Mouse (Mus musculus): Measurements from ENCODE around the gene Tsks. TPM values are rescaled to one million over a fixed set of nuclear protein-coding genes. Genes with fewer than 3 reads are reported as not detected.

Gene Tsks
- polyA plus RNA-seq, 1 experiment from 2014 or later = 0.08 TPM

DNA sequence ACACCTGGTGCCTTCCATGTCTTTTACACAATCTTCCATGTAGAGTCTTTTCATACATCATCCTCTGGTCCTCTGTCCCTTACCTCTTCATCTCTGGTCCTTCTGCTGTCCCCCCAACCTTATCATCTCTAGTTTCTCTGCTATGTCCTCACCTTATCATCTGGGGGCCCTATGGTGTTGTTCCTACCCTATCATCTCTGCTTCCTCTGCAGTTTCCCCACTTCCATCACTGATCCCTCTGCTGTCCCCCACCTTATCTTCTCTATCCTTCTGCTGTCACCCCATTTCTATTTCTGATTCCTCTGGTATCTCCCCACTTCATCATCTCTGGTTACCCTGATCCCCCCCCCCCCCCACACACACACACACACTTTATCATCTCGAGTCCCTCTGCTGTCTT lies 14.4 kb upstream of the Tsks start:
- DNase-seq (ENCODE audit: low spot score) = no peak
- no peak for ATAC-seq (ENCODE audit: low FRiP score, low TSS enrichment)
- peak overlapping the region; percentile 81; the same call in 1 of the 2 replicates for H3K27ac ChIP-seq (replicated peaks)

DNA sequence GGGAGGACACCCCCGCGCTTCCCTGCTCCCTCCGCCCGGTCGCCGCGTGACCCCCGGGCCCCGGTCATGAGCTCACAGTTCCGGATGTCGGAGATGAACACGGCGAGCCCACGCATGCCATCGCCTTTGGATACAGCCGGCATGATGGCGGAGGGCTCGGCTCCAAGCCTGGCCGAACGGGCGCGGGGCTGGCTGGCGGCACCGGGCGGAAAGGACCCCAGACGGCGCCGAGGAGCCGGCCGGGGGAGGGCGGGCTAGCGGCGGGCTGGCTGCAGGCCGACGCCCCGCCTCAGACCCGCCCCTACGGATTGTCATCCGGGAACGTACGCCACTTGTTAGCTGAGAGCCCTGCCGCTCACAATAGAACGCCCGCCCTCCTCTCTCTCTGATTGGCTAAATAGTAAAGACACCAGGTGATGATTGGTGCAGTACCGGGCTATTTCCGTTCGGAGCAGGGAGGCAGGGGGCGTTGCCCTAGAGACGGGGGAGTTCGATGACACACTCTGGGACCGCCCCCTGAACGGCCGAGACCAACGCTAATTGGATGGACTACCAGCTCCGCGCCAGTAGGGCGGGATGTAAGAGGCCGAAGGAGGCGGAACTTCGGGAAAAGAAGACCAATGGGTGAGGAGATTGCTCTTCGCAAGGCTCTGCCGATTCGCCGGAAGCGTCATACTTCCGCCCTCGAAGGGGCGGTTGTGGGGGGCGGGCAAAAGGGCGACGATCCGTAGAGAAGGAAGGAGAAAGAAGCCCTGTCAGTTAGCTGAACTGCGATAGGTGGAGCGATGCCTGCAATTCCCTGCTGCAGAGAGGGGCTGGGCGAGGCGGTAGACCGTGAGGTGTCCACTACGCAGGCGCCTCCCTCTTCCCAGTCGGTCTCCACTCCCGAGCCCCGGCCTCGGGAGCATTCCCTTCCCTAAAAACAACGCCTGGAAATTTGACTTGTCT lies 13.5 kb upstream of the Tsks start, which contains the start of gene Ap2a1:
Ap2a1 (minus strand) TSS at position 293 of the 948 bp plus-strand sequence.
- peak within 1 kb of the TSS; percentile 86 for H3K9ac ChIP-seq (ENCODE audit: low read length)
- TF ChIP-seq EP300 (optimal IDR thresholded peaks at IDR 0.05) (peak; percentile 93), CTCF (IDR thresholded peaks at IDR 0.05; ENCODE audit: low read depth) (peak; percentile 35)
- peak; percentile 99 for ATAC-seq (ENCODE audit: low FRiP score, low TSS enrichment)

More for the DNA sequence above, 14.4 kb upstream of the Tsks start:
- TF ChIP-seq EP300 (optimal IDR thresholded peaks at IDR 0.05) (no peak), CTCF (IDR thresholded peaks at IDR 0.05; ENCODE audit: low read depth) (no peak)
- Histone ChIP-seq H3K4me1 (replicated peaks; ENCODE audit: control insufficient read depth, insufficient read depth) (peaks cover 9% of the 10 kb centered on the region), H3K4me3 (ENCODE audit: low read depth, low read length) (peak overlapping the region; percentile 88), H3K36me3 (ENCODE audit: control insufficient read depth, insufficient read depth, low read length) (no peaks in the 10 kb centered on the region), H3K4me2 (replicated peaks; ENCODE audit: low read depth) (peak overlapping the region; percentile 63), H3K9ac (ENCODE audit: low read length) (peak overlapping the region; percentile 86), H3K9me3 (ENCODE audit: control insufficient read depth, low read length) (no peaks in the 10 kb centered on the region), H3K27me3 (ENCODE audit: control insufficient read depth, insufficient read depth, low read length) (no peaks in the 10 kb centered on the region)
- 0% methylated on average over 1 of the region's 1 CpGs for WGBS

DNA sequence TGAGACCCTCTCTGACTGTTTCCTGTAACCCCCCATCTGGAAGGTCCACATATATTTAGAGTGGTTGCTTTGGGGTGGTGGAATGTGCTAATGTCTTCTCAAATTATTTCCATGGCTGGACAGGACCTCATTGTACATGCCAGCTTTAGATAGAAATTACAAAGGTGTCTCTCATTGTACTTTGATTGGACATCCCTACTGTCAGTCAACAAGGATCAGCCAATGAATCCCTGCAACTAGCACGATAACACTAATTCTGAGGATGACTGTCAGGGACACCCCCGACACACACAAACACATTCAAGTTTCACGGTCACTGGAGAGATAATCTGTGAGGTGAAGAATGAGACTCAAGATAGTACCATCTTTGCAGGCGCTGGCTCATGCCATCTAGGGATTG lies 4.3 kb upstream of the Tsks start:
- TF ChIP-seq CTCF (IDR thresholded peaks at IDR 0.05; ENCODE audit: low read depth) = no peak
- no peak for TF ChIP-seq EP300 (optimal IDR thresholded peaks at IDR 0.05)
- H3K4me3 ChIP-seq (ENCODE audit: low read depth, low read length) = no peak overlapping the region
- no peak overlapping the region for H3K4me2 ChIP-seq (replicated peaks; ENCODE audit: low read depth)
- no peaks in the 10 kb centered on the region for H3K9me3 ChIP-seq (ENCODE audit: control insufficient read depth, low read length)
- no peaks in the 10 kb centered on the region for H3K36me3 ChIP-seq (ENCODE audit: control insufficient read depth, insufficient read depth, low read length)
- H3K27ac ChIP-seq (replicated peaks) = no peak overlapping the region
- 90% methylated on average over 4 of the region's 4 CpGs for WGBS
- no peaks in the 10 kb centered on the region for H3K27me3 ChIP-seq (ENCODE audit: control insufficient read depth, insufficient read depth, low read length)
- DNase-seq (ENCODE audit: low spot score) (no peak), ATAC-seq (ENCODE audit: low FRiP score, low TSS enrichment) (no peak)
- H3K9ac ChIP-seq (ENCODE audit: low read length) = no peak overlapping the region
- no peaks in the 10 kb centered on the region for H3K4me1 ChIP-seq (replicated peaks; ENCODE audit: control insufficient read depth, insufficient read depth)

More for the DNA sequence above, 13.5 kb upstream of the Tsks start, which contains the start of gene Ap2a1:
- Histone ChIP-seq H3K4me1 (replicated peaks; ENCODE audit: control insufficient read depth, insufficient read depth) (peaks cover 9% of the 10 kb centered on the region), H3K4me3 (ENCODE audit: low read depth, low read length) (peak within 1 kb of the TSS; percentile 88), H3K4me2 (replicated peaks; ENCODE audit: low read depth) (peak within 1 kb of the TSS; percentile 63), H3K9me3 (ENCODE audit: control insufficient read depth, low read length) (no peaks in the 10 kb centered on the region), H3K27ac (replicated peaks) (peak within 1 kb of the TSS; percentile 91), H3K27me3 (ENCODE audit: control insufficient read depth, insufficient read depth, low read length) (no peaks in the 10 kb centered on the region), H3K36me3 (ENCODE audit: control insufficient read depth, insufficient read depth, low read length) (no peaks in the 10 kb centered on the region)
- WGBS = under 1% methylated on average over 80 of the region's 84 CpGs
- DNase-seq (ENCODE audit: low spot score) = peak; percentile 100

DNA sequence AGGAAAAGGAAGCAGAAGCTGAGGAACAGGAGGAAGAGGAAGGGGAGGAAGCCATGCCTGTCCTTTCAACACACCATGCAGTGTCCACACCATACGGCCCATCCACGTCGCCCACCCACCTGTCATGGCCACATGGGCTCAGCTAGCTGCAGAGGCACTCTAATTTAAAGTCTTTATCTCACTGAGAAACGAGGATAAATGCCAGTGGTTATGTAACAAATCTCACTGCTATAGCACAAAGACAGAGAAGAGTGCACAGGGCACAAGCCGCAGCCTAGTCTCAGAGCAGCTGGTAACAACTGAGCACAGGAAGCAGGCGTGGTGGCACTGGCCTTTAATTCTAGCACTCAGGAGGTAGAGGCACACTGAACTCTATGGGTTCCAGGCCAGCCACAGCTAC lies 6.9 kb downstream of the Tsks start:
- ATAC-seq (ENCODE audit: low FRiP score, low TSS enrichment) (no peak), DNase-seq (ENCODE audit: low spot score) (no peak)
- no peaks in the 10 kb centered on the region for H3K27me3 ChIP-seq (ENCODE audit: control insufficient read depth, insufficient read depth, low read length)
- no peak overlapping the region for H3K4me2 ChIP-seq (replicated peaks; ENCODE audit: low read depth)
- WGBS = 68% methylated on average over 6 of the region's 6 CpGs
- no peak overlapping the region for H3K27ac ChIP-seq (replicated peaks)
- no peak overlapping the region for H3K4me3 ChIP-seq (ENCODE audit: low read depth, low read length)
- no peaks in the 10 kb centered on the region for H3K4me1 ChIP-seq (replicated peaks; ENCODE audit: control insufficient read depth, insufficient read depth)
- H3K9me3 ChIP-seq (ENCODE audit: control insufficient read depth, low read length) = no peaks in the 10 kb centered on the region
- no peak for TF ChIP-seq EP300 (optimal IDR thresholded peaks at IDR 0.05)
- TF ChIP-seq CTCF (IDR thresholded peaks at IDR 0.05; ENCODE audit: low read depth) = no peak
- no peak overlapping the region for H3K9ac ChIP-seq (ENCODE audit: low read length)
- no peaks in the 10 kb centered on the region for H3K36me3 ChIP-seq (ENCODE audit: control insufficient read depth, insufficient read depth, low read length)

DNA sequence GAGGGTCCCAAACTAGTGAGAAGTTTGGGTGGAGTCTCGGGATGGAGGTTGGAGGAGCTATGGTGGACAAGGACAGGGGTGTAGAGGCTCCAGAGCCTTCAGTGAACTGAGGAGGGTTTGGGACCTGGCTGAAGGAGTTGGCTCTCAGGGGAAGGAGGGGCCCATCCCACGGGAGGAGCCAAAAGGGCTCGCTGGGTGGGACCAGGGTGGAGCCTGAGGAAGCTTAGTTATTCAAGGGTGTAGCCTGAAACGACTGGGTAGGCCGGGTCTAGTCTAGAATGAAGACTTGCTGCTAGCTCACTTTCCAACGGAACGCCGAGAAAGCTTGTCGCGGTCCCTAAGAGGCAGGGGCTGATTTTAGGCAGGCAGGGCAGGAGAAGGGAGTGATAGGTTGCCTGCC lies 9.0 kb downstream of the Tsks start:
- H3K4me2 ChIP-seq (replicated peaks; ENCODE audit: low read depth) = peak overlapping the region; percentile 90
- H3K9ac ChIP-seq (ENCODE audit: low read length) = peak overlapping the region; percentile 62
- peak overlapping the region; percentile 52 for H3K4me3 ChIP-seq (ENCODE audit: low read depth, low read length)
- H3K27me3 ChIP-seq (ENCODE audit: control insufficient read depth, insufficient read depth, low read length) = no peaks in the 10 kb centered on the region
- peak overlapping the region; percentile 86 for H3K27ac ChIP-seq (replicated peaks)
- WGBS = under 1% methylated on average over 10 of the region's 10 CpGs
- no peaks in the 10 kb centered on the region for H3K4me1 ChIP-seq (replicated peaks; ENCODE audit: control insufficient read depth, insufficient read depth)
- ATAC-seq (ENCODE audit: low FRiP score, low TSS enrichment) (peak; percentile 87), DNase-seq (ENCODE audit: low spot score) (peak; percentile 88)
- H3K36me3 ChIP-seq (ENCODE audit: control insufficient read depth, insufficient read depth, low read length) = no peaks in the 10 kb centered on the region
- no peak for TF ChIP-seq CTCF (IDR thresholded peaks at IDR 0.05; ENCODE audit: low read depth)
- TF ChIP-seq EP300 (optimal IDR thresholded peaks at IDR 0.05) = no peak
- H3K9me3 ChIP-seq (ENCODE audit: control insufficient read depth, low read length) = no peaks in the 10 kb centered on the region

Measured in stomach, postnatal 0 days (tissue).